Mouse (Mus musculus): ENCODE measurements at regions not wholly inside any gene's neighbourhood (a gene's known extent, or its start where the extent isn't known, plus 50 kb on each side); places are given as distances from the start of the nearest gene placed in this dataset.

DNA sequence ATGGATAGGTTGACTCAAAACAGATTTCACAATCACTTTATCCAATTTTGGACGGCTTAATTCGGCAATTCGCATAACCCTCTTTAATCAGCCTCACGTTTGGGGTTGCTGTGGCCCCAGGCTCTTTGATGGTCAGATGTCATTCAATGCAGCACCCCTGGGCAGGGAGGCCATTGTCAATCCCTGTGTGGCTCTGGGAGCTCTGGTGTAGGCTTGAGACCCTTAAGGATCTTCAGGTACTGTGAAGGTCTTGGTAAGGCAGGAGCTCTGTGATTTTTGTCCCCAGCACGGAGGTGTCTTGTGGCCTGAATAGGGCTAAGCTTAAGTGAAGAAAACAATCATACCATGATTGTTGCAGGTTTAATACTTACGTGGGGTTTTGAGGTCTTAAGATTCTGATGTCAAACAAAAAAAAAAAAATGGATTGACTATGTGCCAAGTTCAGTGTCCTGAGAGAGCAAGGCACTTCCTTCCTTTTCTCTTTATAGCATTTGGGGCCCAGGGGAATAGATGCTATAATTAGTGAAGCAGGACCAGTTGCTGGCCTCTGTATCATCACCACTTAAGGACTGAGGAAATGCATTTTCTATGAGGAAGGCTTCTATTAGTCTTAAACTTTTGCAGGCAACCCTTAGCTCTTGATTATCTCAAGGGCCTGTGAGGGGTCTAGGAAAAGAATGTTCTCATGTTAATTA lies 98.9 kb downstream of the Ttc32 start:
- Histone ChIP-seq H3K9me3 (ENCODE audit: control insufficient read depth, low read length) (no peaks in the 10 kb centered on the region), H3K4me2 (ENCODE audit: low read depth, low read length) (no peak overlapping the region), H3K4me3 (ENCODE audit: low read length) (no peak overlapping the region), H3K27me3 (replicated peaks; ENCODE audit: control insufficient read depth, insufficient read depth, low read length) (no peaks in the 10 kb centered on the region), H3K36me3 (ENCODE audit: control insufficient read depth, insufficient read depth, low read length) (no peaks in the 10 kb centered on the region), H3K27ac (ENCODE audit: low read length) (no peak overlapping the region), H3K9ac (ENCODE audit: low read depth, low read length) (no peak overlapping the region), H3K4me1 (ENCODE audit: control insufficient read depth, insufficient read depth, low read length) (no peaks in the 10 kb centered on the region)
- 74% methylated on average over 6 of the region's 6 CpGs for WGBS
- no peak for ATAC-seq

DNA sequence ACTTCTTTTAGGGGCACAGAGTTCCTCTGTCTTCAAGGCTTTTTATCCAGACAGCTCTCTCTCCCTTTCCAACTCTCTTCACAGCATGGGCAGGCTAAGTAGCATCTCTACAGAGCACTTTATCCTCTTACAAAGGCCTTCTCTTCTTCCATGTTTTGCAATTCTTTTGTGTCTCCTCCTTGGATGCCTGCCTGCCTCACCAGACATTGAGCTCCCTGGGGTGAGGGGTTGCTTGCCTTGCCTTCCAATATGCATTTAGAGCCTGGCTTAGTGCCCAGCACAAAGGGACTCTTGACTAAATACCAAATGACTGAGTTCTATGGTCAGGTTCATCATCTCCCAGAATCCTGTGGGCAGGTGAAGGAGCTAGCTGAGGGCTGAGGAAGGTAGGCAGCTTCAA lies 102.8 kb downstream of the Ttc32 start:
- no peaks in the 10 kb centered on the region for H3K4me1 ChIP-seq (ENCODE audit: control insufficient read depth, insufficient read depth, low read length)
- no peak overlapping the region for H3K9ac ChIP-seq (ENCODE audit: low read depth, low read length)
- ATAC-seq, result no peak
- H3K36me3 ChIP-seq (ENCODE audit: control insufficient read depth, insufficient read depth, low read length), result no peaks in the 10 kb centered on the region
- H3K27me3 ChIP-seq (replicated peaks; ENCODE audit: control insufficient read depth, insufficient read depth, low read length), result no peaks in the 10 kb centered on the region
- no peak overlapping the region for H3K27ac ChIP-seq (ENCODE audit: low read length)
- H3K4me3 ChIP-seq (ENCODE audit: low read length), result no peak overlapping the region
- H3K4me2 ChIP-seq (ENCODE audit: low read depth, low read length), result no peak overlapping the region
- H3K9me3 ChIP-seq (ENCODE audit: control insufficient read depth, low read length), result no peaks in the 10 kb centered on the region

DNA sequence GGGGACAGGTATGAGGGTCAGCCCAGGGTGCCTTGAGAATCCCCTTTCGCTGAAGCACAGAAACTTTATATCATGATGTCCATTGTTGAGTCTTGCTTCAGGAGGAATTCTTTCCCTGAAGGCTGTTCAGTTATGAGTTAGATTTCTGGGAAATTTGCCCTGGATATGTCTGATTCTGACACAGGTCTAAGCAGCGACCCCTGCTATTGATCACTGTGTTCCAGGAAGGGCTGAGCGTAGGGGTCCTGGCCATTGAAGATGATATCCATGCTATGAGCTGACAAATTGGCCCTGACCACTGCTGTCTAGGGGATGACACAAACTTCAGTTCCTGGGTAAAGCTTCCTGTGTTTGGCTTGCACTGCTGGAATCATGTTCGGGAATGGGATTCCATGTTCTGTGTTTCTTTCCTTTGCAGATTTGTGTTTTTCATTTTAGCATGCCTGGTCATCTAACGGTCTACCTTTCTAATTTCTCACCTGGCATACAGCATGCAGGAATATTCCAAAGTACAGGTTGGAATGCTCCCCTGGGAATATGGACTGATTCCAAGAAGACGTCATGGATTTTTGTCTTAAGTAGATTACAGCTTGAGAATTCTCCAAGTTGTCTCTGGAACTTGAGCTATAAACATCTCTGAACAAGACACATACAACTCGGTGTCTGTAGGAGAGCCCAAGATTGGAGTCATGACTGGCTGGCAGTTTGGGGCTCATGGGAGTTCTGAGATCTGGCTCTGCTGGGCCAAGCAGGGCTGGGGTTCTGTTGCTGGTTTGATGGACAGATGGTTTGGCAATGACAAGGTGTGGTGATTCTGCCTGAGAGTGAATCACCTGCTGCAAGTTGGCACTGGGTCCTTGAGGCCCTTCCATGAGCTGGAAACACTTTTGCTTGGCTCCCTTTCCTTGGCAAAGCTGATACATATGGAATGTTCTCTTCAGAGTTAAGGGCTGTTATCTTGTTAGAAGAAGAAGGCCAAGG lies 104.4 kb downstream of the Ttc32 start:
- H3K27ac ChIP-seq (ENCODE audit: low read length), result no peak overlapping the region
- no peak for ATAC-seq
- H3K36me3 ChIP-seq (ENCODE audit: control insufficient read depth, insufficient read depth, low read length), result no peaks in the 10 kb centered on the region
- no peaks in the 10 kb centered on the region for H3K27me3 ChIP-seq (replicated peaks; ENCODE audit: control insufficient read depth, insufficient read depth, low read length)
- no peaks in the 10 kb centered on the region for H3K9me3 ChIP-seq (ENCODE audit: control insufficient read depth, low read length)
- H3K4me3 ChIP-seq (ENCODE audit: low read length), result no peak overlapping the region
- no peak overlapping the region for H3K4me2 ChIP-seq (ENCODE audit: low read depth, low read length)
- 77% methylated on average over 7 of the region's 7 CpGs for WGBS
- H3K4me1 ChIP-seq (ENCODE audit: control insufficient read depth, insufficient read depth, low read length), result no peaks in the 10 kb centered on the region
- H3K9ac ChIP-seq (ENCODE audit: low read depth, low read length), result no peak overlapping the region

DNA sequence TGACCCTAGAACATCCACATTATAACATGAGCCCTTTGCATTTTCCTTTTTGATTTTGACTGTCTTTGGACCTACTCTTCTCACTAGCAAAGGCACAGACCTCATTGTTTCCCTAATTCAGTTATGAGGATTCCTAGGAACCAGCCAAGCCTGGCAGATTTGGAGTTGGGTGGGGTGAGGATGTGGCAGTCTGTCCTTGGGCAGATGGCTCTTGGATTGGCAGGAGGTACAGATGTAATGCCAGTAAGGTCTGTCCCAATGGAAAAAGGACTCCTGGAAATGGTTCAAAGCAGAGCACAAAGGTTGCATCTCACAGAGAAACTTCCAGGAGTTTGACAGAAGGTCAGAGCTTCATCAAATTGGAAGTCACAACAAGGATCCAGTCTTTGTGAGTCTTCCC lies 121.2 kb downstream of the Ttc32 start:
- Histone ChIP-seq H3K9ac (ENCODE audit: low read depth, low read length) (no peak overlapping the region), H3K4me1 (ENCODE audit: control insufficient read depth, insufficient read depth, low read length) (no peaks in the 10 kb centered on the region), H3K4me3 (ENCODE audit: low read length) (no peak overlapping the region), H3K27me3 (replicated peaks; ENCODE audit: control insufficient read depth, insufficient read depth, low read length) (no peaks in the 10 kb centered on the region), H3K9me3 (ENCODE audit: control insufficient read depth, low read length) (no peaks in the 10 kb centered on the region), H3K27ac (ENCODE audit: low read length) (no peak overlapping the region), H3K4me2 (ENCODE audit: low read depth, low read length) (no peak overlapping the region), H3K36me3 (ENCODE audit: control insufficient read depth, insufficient read depth, low read length) (no peaks in the 10 kb centered on the region)
- no peak for ATAC-seq

DNA sequence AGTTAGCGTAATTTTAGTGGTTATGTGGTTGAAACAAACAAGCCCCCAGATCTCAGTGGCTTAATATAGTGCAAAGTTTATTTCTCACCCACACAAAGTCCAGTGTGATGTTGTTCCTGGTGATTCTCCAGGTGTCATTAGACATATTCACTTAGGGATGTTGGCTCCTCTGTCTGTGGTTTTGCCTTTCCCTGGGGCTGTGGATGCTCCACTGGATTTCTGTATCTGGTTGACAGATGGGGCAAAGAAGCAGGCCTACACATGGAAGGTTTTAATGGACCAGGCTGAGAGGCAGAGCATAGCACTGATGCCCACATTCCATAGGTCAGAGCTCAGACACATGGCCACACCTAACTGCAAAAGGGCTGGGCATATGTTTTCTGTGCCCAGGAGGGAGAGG lies 121.6 kb downstream of the Ttc32 start:
- Histone ChIP-seq H3K9ac (ENCODE audit: low read depth, low read length) (no peak overlapping the region), H3K36me3 (ENCODE audit: control insufficient read depth, insufficient read depth, low read length) (no peaks in the 10 kb centered on the region), H3K27me3 (replicated peaks; ENCODE audit: control insufficient read depth, insufficient read depth, low read length) (no peaks in the 10 kb centered on the region), H3K4me3 (ENCODE audit: low read length) (no peak overlapping the region), H3K4me1 (ENCODE audit: control insufficient read depth, insufficient read depth, low read length) (no peaks in the 10 kb centered on the region), H3K27ac (ENCODE audit: low read length) (no peak overlapping the region), H3K4me2 (ENCODE audit: low read depth, low read length) (no peak overlapping the region), H3K9me3 (ENCODE audit: control insufficient read depth, low read length) (no peaks in the 10 kb centered on the region)
- 92% methylated on average over 1 of the region's 1 CpGs for WGBS
- no peak for ATAC-seq

DNA sequence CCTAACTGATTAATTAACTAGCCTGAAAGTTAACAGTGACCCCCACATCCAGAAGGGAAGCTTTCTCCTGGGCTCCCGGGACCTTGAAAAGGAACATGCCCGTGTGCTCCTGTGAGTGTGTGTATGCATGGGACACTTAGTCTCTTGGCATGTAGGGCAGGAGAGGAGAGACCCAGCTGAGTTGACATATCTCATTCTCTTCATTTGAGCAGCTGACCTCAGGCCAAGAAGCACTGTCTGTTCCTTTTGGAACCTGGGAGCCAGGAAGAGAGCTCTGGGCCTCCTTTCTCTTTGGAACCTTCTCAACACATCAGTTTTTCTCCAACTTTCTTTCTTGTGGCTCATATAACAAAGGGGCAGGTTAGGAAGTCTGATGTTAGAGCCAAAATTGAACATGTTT lies 124.7 kb downstream of the Ttc32 start:
- 85% methylated on average over 2 of the region's 2 CpGs for WGBS
- no peak overlapping the region for H3K27ac ChIP-seq (ENCODE audit: low read length)
- H3K27me3 ChIP-seq (replicated peaks; ENCODE audit: control insufficient read depth, insufficient read depth, low read length), result no peaks in the 10 kb centered on the region
- H3K4me3 ChIP-seq (ENCODE audit: low read length), result no peak overlapping the region
- H3K9ac ChIP-seq (ENCODE audit: low read depth, low read length), result no peak overlapping the region
- H3K36me3 ChIP-seq (ENCODE audit: control insufficient read depth, insufficient read depth, low read length), result no peaks in the 10 kb centered on the region
- H3K4me2 ChIP-seq (ENCODE audit: low read depth, low read length), result no peak overlapping the region
- no peaks in the 10 kb centered on the region for H3K4me1 ChIP-seq (ENCODE audit: control insufficient read depth, insufficient read depth, low read length)
- H3K9me3 ChIP-seq (ENCODE audit: control insufficient read depth, low read length), result no peaks in the 10 kb centered on the region
- no peak for ATAC-seq

DNA sequence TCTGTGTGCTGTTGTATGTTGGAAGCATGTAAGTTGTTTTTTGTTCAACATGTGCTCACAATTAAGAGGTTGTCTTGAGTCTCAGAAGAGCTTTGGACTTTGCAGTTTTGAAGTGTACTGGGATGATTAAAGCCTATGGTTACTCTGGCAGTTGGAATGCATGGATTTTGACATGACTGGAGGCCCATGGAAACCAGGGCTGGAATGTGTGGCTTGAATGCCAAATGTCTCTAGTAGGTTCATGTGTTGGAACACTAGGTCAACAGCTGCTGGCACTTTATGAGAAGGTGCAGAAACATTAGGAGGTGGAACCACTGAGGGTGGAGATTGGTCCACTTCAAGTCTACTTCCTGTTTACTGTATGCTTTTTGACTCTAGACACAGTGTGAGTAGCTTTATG lies 127.0 kb downstream of the Ttc32 start:
- Histone ChIP-seq H3K36me3 (ENCODE audit: control insufficient read depth, insufficient read depth, low read length) (no peaks in the 10 kb centered on the region), H3K27ac (ENCODE audit: low read length) (no peak overlapping the region), H3K9ac (ENCODE audit: low read depth, low read length) (no peak overlapping the region), H3K4me2 (ENCODE audit: low read depth, low read length) (no peak overlapping the region), H3K27me3 (replicated peaks; ENCODE audit: control insufficient read depth, insufficient read depth, low read length) (no peaks in the 10 kb centered on the region), H3K4me3 (ENCODE audit: low read length) (no peak overlapping the region), H3K9me3 (ENCODE audit: control insufficient read depth, low read length) (no peaks in the 10 kb centered on the region), H3K4me1 (ENCODE audit: control insufficient read depth, insufficient read depth, low read length) (no peaks in the 10 kb centered on the region)
- ATAC-seq, result no peak

DNA sequence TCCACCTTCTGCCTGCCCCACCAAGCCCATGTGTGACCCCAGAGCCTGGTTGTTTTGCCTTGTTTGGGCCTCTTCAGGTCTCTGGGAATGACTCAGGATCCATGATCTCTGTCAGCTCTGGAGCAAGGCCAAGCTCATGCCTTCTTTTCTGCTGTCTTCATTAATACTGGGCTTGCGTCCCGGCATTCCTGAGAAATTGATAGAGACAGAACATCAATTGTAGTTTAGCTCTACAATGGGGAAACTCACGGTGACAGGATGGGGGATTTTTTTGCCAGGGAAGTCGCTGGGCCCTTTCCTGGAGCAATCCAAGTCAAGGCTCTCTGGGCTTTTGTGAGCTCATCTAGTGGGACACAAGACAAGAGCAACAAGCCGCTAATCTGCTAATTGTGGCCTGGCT lies 129.0 kb downstream of the Ttc32 start:
- H3K4me2 ChIP-seq (ENCODE audit: low read depth, low read length), result no peak overlapping the region
- no peaks in the 10 kb centered on the region for H3K4me1 ChIP-seq (ENCODE audit: control insufficient read depth, insufficient read depth, low read length)
- no peaks in the 10 kb centered on the region for H3K27me3 ChIP-seq (replicated peaks; ENCODE audit: control insufficient read depth, insufficient read depth, low read length)
- 60% methylated on average over 5 of the region's 5 CpGs for WGBS
- H3K4me3 ChIP-seq (ENCODE audit: low read length), result no peak overlapping the region
- no peak for ATAC-seq
- no peaks in the 10 kb centered on the region for H3K36me3 ChIP-seq (ENCODE audit: control insufficient read depth, insufficient read depth, low read length)
- no peak overlapping the region for H3K27ac ChIP-seq (ENCODE audit: low read length)
- no peaks in the 10 kb centered on the region for H3K9me3 ChIP-seq (ENCODE audit: control insufficient read depth, low read length)
- H3K9ac ChIP-seq (ENCODE audit: low read depth, low read length), result no peak overlapping the region

DNA sequence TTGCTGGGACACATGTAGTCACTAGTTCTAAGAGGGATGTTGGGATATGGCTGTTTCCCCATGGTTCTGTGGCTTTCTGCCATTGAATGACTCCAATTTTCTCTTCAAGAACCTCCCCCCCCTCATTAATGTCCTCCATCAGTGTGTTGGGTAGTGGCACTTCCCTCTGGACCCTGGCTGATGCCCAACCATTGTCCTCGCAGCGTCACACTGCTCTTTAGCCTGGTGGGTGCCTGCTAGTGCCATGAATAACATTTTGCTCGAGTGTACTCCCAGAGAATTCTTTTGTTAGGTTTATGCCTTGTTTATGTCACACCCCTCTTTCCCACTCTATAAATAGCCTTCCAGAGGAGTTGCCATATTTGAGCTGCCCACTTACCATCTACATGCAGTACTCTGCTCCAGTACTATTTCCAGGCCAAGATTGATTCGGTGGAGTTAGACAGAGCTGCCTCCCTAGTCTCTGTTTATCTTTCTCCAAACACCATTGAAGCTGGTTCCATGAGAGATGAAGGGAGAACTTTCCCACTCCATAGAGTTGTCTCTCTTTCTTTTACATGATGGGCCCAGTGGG lies 135.7 kb downstream of the Ttc32 start:
- no peak overlapping the region for H3K4me3 ChIP-seq (ENCODE audit: low read length)
- no peaks in the 10 kb centered on the region for H3K4me1 ChIP-seq (ENCODE audit: control insufficient read depth, insufficient read depth, low read length)
- H3K27ac ChIP-seq (ENCODE audit: low read length), result no peak overlapping the region
- H3K4me2 ChIP-seq (ENCODE audit: low read depth, low read length), result no peak overlapping the region
- no peaks in the 10 kb centered on the region for H3K27me3 ChIP-seq (replicated peaks; ENCODE audit: control insufficient read depth, insufficient read depth, low read length)
- H3K9ac ChIP-seq (ENCODE audit: low read depth, low read length), result no peak overlapping the region
- H3K36me3 ChIP-seq (ENCODE audit: control insufficient read depth, insufficient read depth, low read length), result no peaks in the 10 kb centered on the region
- WGBS, result 76% methylated on average over 4 of the region's 4 CpGs
- no peaks in the 10 kb centered on the region for H3K9me3 ChIP-seq (ENCODE audit: control insufficient read depth, low read length)
- no peak for ATAC-seq

All from intestine, embryonic 16.5 days (tissue).